Mouse (Mus musculus) lung, postnatal 0 days (tissue): ENCODE measurements around the gene Alyref2. TPM values are rescaled to one million over a fixed set of nuclear protein-coding genes. Genes with fewer than 3 reads are reported as not detected.

ENCODE experiments used
- ATAC-seq: fragments of 200-750 bp; cut with Nextera tagmentation; 2 replicates; pipeline ENCODE4 v1.8.0; 2017; ENCODE audit warnings: moderate library complexity
- DNase-seq: peaks from one replicate; pipeline ENCODE4 v3.0.0-alpha.2; 2016; ENCODE audit warnings: low spot score
- H3K27ac ChIP-seq: fragments of 300-500 bp; sonication (generic); 2 replicates; pipeline ENCODE4 v1.5.1; 2014; ENCODE audit warnings: antibody characterized with exemption, mild to moderate bottlenecking, low read length, mixed read lengths
- H3K27me3 ChIP-seq: fragments of 300-500 bp; sonication (generic); replicated peaks from 2 replicates; pipeline ENCODE4 v1.6.1; 2014; ENCODE audit warnings: low read length, mixed read lengths; ENCODE audit not compliant: insufficient read depth
- H3K36me3 ChIP-seq: fragments of 300-500 bp; sonication (generic); 2 replicates; pipeline ENCODE4 v1.6.1; 2014; ENCODE audit warnings: low read length, mixed read lengths; ENCODE audit not compliant: insufficient read depth
- H3K4me1 ChIP-seq: fragments of 300-500 bp; sonication (generic); 2 replicates; pipeline ENCODE4 v1.6.1; 2014; ENCODE audit warnings: antibody characterized with exemption, low read depth, low read length, mixed read lengths; ENCODE audit not compliant: insufficient read depth
- H3K4me2 ChIP-seq: fragments of 300-500 bp; sonication (generic); replicated peaks from 2 replicates; pipeline ENCODE4 v1.6.1; 2014; ENCODE audit warnings: low read depth, mild to moderate bottlenecking, low read length, moderate library complexity, mixed read lengths
- H3K4me3 ChIP-seq: fragments of 300-500 bp; sonication (generic); 2 replicates; pipeline ENCODE4 v1.5.1; 2014; ENCODE audit warnings: low read depth, low read length
- H3K9ac ChIP-seq: fragments of 300-500 bp; sonication (generic); replicated peaks from 2 replicates; pipeline ENCODE4 v1.6.1; 2014; ENCODE audit warnings: low read depth, mild to moderate bottlenecking
- H3K9me3 ChIP-seq: fragments of 300-500 bp; sonication (generic); 2 replicates; pipeline ENCODE4 v1.6.1; 2016; ENCODE audit warnings: low read length, mixed read lengths
- CTCF ChIP-seq: IDR thresholded peaks from 2 replicates; pipeline ENCODE4 v1.5.1; 2016; ENCODE audit warnings: antibody characterized with exemption, mild to moderate bottlenecking
- EP300 ChIP-seq: IDR thresholded peaks from 2 replicates; pipeline ENCODE4 v1.6.1; 2016; ENCODE audit warnings: antibody characterized with exemption, mild to moderate bottlenecking, control low read depth
- WGBS: fragments of 180-500 bp; shearing (Covaris S2); extraction: QIAGEN DNeasy Blood & Tissue Kit; methylation state at CpG from one replicate; pipeline ENCODE4 v1.1.7; 2014; 5-methylcytosine and 5-hydroxymethylcytosine counted together
- polyA plus RNA-seq: library from polyadenylated mRNA; unstranded; fragments of >200 nt; fragmentation: Nextera tagmentation; extraction: Ambion mirVana; gene quantifications from 2 replicates; pipeline ENCODE4 v1.2.1, GENCODE M21; 2015

Alyref2 gene
- polyA plus RNA-seq, 1 experiment from 2014 or later, result 14.8 TPM

DNA sequence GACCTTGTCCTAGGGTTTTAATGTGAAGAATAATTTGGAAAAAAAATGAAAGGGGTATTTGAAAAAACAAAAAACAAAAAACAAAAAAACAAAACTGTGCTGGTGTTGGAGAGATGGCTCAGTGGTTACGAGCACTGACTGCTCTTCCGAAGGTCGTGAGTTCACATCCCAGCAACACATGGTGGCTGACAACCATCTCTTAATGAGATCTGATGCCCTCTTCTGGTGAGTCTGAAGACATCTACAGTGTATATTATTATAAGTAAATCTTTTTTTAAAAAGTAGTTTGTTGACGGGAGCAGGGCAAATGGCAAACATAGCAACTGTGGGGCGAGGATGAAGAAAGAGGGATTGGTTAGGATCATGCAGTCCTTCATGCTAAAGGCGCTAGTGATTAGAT lies 7.9 kb upstream of the Alyref2 start:
- WGBS, result 90% methylated on average over 6 of the region's 6 CpGs
- TF ChIP-seq EP300 (no peak), CTCF (no peak)
- 0 out of 2 replicates have a peak, but pooled peaks cover 3% of the 10 kb centered on the region for H3K9me3 ChIP-seq
- no peaks in the 10 kb centered on the region for H3K4me1 ChIP-seq
- DNase-seq (no peak), ATAC-seq (no peak)
- no peaks in the 10 kb centered on the region for H3K36me3 ChIP-seq
- no peaks in the 10 kb centered on the region for H3K27me3 ChIP-seq
- H3K9ac ChIP-seq, result no peak overlapping the region
- no peak overlapping the region for H3K4me3 ChIP-seq
- no peak overlapping the region for H3K27ac ChIP-seq
- H3K4me2 ChIP-seq, result no peak overlapping the region

DNA sequence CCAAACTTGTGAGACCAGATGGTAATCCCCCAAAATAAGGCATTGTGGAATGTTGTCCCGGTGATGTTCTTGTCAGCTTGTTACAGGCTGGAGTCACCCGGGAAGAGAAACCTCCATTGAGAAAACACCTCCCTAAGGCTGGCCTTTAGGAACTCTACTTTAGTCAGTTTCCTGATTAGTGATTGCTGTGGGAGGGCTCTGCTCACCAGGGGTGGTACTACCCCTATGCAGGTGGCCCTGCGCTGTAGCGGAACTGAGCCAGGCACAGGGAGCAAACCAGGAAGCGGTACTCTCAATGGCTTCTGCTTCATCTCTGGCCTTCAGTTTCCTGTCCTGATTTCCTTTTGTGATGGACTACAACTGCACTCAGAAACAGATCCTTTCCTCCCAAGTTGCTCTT lies 3.4 kb upstream of the Alyref2 start:
- Histone ChIP-seq H3K27me3 (no peaks in the 10 kb centered on the region), H3K4me2 (no peak overlapping the region), H3K27ac (no peak overlapping the region), H3K9ac (no peak overlapping the region), H3K4me1 (no peaks in the 10 kb centered on the region), H3K36me3 (no peaks in the 10 kb centered on the region), H3K4me3 (no peak overlapping the region), H3K9me3 (no peaks in the 10 kb centered on the region)
- ATAC-seq (no peak), DNase-seq (no peak)
- 70% methylated on average over 5 of the region's 5 CpGs for WGBS
- TF ChIP-seq CTCF, result no peak
- no peak for TF ChIP-seq EP300

DNA sequence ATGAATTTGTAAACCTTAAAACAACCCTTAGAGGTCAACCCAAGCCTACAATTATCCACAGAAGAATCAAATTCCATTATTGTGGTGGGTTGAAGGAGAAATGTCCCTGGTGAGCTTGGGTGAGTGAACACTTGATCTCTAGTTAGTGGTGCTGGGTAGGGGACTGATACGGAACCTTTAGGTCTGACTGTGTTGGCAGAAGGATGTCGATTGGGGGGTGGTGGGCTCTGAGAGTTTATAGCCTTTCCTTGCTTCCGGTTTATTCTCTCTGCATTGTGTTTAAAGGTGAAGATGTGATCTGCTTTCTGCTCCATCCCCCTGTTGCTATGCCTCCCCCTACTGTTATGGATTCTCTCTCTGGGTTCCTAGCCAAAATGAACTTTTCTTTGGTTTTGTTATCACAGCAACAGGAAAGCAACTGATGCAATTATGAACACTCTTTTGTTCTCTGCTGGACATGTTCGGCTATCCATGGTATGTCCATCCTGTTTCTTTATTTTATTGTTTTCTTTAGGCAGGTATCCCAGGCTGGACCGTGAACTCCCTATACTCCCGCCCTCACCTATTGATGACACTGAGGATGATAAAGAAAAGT lies 2.2 kb upstream of the Alyref2 start:
- H3K27me3 ChIP-seq, result no peaks in the 10 kb centered on the region
- H3K4me1 ChIP-seq, result no peaks in the 10 kb centered on the region
- no peak overlapping the region for H3K27ac ChIP-seq
- no peak overlapping the region for H3K9ac ChIP-seq
- no peak overlapping the region for H3K4me3 ChIP-seq
- no peak overlapping the region for H3K4me2 ChIP-seq
- no peaks in the 10 kb centered on the region for H3K9me3 ChIP-seq
- TF ChIP-seq CTCF (no peak), EP300 (no peak)
- DNase-seq (no peak), ATAC-seq (no peak)
- no peaks in the 10 kb centered on the region for H3K36me3 ChIP-seq
- WGBS, result 58% methylated on average over 6 of the region's 6 CpGs

DNA sequence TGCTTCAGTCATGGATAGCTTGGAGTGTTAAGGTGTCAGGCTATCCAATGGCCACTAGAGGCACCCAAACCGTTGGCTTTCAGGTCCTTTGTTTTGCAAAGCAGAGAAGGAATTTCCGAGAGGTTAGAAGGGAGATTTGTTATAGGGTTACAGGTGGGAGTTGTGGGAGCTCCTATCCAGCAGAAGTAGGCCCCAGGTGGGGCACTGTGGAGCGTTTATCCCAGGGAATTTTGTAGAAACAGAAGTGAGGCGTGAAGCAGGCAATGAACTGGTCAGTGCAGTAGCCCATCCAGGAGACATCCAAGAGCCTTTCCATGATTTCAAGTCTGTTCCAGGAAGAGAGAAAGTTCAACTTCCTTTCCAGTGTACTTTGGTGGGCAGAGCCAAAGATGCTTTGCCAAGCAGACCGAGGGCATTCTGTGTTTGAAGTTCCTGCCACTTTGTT lies 1.6 kb upstream of the Alyref2 start:
- ATAC-seq, result no peak
- Histone ChIP-seq H3K27ac (peak overlapping the region; percentile 69), H3K27me3 (no peaks in the 10 kb centered on the region), H3K4me1 (no peaks in the 10 kb centered on the region), H3K36me3 (no peaks in the 10 kb centered on the region), H3K9ac (no peak overlapping the region), H3K4me2 (peak overlapping the region; percentile 30; the same call in 1 of the 2 replicates), H3K4me3 (no peak overlapping the region), H3K9me3 (no peaks in the 10 kb centered on the region)
- 5% methylated on average over 5 of the region's 5 CpGs for WGBS
- peak; percentile 75 for DNase-seq
- TF ChIP-seq EP300 (no peak), CTCF (peak; percentile 82)

DNA sequence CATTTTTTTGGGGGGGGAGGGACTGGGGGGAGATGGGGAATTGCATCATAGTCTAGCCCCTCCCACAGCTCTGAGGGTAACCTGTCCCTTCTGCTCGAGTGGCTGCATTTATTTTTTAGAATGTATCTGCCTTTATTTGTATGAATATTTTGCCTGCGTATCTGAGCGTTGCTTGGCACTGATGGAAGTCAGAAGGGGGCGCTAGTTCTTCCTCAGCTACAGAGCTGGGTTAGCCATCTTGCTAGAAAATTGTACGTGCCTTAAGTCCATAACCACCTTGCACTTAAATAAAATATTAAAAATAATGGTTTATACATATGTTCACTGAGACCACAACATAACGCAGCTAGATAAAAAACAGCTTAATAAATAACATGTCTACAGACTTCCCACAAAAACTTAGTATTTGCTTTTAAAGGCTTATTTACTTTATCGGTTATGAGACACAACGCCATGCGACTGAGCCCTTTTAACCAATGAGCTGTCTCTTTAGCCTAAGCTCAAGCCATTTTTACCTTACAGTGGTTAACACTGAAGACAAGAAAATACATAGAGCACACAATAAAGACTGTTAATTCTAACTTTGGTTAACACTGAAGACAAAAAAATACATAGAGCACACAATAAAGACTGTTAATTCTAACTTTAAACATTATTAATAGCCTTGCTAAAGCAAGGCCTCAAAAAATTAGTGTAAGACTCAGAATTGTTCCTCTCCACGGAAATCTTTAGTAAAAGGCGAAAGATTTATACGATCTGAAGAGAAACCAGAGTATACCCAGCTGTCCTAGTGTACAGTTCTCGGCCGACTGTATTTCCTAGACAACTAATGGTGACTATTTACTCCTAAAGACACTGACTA lies 659 bp upstream of the Alyref2 start:
- DNase-seq (peak; percentile 87), ATAC-seq (peak; percentile 80)
- Histone ChIP-seq H3K36me3 (no peaks in the 10 kb centered on the region), H3K9me3 (no peaks in the 10 kb centered on the region), H3K27me3 (no peaks in the 10 kb centered on the region), H3K4me2 (peak overlapping the region; percentile 81), H3K9ac (peak overlapping the region; percentile 37; the same call in 1 of the 2 replicates), H3K27ac (peak overlapping the region; percentile 94), H3K4me1 (no peaks in the 10 kb centered on the region), H3K4me3 (0 out of 2 replicates have a peak overlapping the region, but pooled peaks have one; percentile 57)
- under 1% methylated on average over 14 of the region's 14 CpGs for WGBS
- TF ChIP-seq EP300, result no peak
- TF ChIP-seq CTCF, result peak; percentile 72

DNA sequence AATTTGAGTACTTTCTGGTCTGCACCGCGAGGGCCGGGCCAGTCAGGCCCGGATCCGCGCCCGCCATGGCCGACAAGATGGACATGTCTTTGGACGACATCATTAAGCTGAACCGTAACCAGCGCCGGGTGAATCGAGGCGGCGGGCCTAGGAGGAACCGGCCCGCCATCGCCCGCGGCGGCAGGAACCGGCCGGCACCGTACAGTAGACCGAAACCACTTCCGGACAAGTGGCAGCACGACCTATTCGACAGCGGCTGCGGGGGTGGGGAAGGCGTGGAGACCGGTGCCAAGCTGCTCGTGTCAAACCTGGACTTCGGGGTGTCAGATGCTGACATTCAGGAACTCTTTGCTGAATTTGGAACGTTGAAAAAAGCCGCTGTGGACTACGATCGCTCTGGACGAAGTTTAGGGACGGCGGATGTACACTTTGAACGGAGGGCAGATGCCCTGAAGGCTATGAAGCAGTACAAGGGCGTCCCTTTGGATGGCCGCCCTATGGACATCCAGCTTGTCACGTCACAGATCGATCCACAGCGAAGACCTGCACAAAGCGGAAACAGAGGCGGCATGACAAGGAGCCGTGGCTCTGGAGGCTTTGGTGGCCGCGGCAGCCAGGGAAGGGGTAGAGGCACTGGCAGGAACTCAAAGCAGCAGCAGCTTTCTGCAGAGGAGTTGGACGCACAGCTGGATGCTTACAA lies 464 bp downstream of the Alyref2 start:
- under 1% methylated on average over 53 of the region's 53 CpGs for WGBS
- H3K27me3 ChIP-seq, result no peaks in the 10 kb centered on the region
- peak overlapping the region; percentile 81 for H3K4me2 ChIP-seq
- no peaks in the 10 kb centered on the region for H3K36me3 ChIP-seq
- peak overlapping the region; percentile 94 for H3K27ac ChIP-seq
- H3K4me3 ChIP-seq, result peak overlapping the region; percentile 57
- H3K9ac ChIP-seq, result peak overlapping the region; percentile 86
- ATAC-seq (peak; percentile 65), DNase-seq (peak; percentile 65)
- H3K4me1 ChIP-seq, result no peaks in the 10 kb centered on the region
- TF ChIP-seq CTCF, result no peak; the same call in 1 of the 2 replicates
- TF ChIP-seq EP300, result no peak
- no peaks in the 10 kb centered on the region for H3K9me3 ChIP-seq
